Mouse (Mus musculus): ENCODE data around the gene Cct2.
A peak's percentile ranks its signal among the peaks of the same experiment; 100 is the strongest.
"Not testable (repeated sequence)": the region's sequence is repeated elsewhere in the genome, so short reads cannot be mapped to it uniquely, and the experiment has no call there.

Gene Cct2

DNA sequence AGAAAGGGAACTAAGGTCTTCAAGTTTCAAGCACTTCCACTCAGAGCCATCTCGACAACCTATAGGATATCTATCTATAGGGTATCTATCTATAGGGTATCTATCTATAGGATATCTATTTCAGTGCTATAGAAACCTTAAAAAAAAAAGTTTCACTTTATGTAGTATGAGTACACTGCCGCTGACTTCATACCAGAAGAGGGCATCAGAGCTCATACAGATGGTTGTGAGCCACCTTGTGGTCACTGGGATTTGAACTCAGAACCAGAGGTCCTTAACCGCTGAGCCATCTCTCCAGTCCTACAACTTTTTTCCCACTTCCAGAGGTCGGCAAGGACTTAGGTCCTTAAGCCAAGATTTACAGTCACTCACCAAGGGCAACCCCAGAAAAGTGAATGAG lies 7.9 kb downstream of the Cct2 start:
- no peak for DNase-seq (ENCODE audit: low read depth)

DNA sequence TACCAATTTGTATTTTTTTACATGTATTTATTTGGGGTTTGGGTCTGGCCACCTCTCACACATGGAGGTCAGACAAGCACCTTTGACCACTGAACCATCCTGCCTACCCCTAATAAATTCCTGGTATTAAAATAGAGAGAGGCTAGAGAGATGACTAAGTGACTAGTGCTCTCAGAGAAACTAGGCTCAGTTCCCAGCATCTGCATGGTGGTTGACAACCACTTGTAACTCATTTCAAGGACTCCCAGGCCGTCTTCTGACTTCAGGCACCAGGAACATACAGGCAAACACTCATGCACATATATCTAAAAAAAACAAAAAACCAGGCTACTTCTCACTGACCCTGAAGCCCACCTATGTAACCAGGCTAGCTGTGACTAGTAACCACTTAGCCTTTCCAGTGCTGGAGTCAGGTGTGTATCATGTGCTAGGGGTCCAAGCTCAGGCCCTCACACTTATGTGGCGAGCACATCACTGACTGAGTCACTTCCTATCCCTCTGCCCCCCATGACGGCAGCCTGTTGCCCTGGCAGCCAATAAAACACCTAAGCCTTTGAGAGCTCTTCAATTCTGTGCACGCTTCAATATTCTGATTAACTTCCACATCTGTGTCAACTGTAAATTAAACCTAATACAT lies 13.5 kb downstream of the Cct2 start:
- DNase-seq (ENCODE audit: low read depth): no peak

DNA sequence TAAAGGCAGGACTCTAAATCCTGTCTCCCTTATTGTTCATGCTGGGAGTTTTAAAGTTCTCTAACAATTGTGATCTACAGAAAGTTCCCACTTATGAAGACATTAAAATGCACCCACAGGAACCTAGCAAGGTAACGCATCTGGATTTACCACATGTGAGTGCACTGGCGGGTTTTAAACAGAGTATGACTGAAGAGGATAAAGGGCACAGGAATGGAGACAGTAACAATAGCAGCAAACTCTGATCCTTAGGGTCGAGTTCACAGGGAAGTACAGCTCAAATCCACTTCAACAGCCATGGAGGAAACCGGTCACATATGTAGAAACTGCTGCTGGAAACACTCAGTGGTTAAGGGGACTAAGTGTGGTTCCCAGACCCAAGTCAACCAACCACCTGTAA lies 14.4 kb downstream of the Cct2 start:
- DNase-seq (ENCODE audit: low read depth): no peak

DNA sequence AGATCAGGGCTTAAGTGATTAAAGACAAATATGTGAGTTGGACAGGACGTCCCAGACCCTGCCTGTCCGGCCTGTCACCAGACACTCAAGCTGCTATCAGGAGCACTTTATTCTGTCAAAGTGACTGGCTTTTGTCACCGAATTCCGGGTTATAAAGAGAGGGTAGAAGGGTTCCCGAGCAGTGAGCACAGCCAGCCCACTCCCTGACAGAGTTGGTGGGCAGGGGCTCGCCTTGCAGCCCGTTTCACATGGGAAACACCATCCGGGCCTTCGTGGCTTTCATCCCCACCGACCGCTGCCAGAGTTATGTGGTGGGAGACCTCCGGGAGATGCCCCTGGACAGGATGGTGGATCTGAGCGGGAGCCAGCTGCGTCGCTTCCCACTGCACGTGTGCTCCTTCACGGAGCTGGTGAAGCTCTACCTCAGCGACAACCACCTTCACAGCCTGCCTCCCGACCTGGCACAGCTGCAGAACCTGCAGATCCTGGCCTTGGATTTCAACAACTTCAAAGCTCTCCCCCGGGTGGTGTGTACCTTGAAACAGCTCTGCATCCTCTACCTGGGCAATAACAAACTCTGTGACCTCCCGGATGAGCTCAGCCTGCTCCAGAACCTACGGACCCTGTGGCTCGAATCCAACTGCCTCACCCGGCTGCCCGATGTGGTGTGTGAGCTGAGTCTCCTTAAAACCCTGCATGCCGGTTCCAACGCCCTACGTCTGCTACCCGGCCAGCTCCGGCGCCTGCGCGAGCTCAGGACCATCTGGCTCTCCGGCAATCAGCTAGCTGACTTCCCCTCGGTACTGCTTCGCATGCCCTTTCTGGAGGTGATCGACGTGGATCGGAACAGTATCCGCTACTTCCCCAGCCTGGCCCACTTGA lies 18.2 kb downstream of the Cct2 start, which contains the start of gene Lrrc10:
Gene Lrrc10 (plus strand): TSS at position 167 of the 882 bp plus-strand sequence.
- DNase-seq (ENCODE audit: low read depth): no peak

DNA sequence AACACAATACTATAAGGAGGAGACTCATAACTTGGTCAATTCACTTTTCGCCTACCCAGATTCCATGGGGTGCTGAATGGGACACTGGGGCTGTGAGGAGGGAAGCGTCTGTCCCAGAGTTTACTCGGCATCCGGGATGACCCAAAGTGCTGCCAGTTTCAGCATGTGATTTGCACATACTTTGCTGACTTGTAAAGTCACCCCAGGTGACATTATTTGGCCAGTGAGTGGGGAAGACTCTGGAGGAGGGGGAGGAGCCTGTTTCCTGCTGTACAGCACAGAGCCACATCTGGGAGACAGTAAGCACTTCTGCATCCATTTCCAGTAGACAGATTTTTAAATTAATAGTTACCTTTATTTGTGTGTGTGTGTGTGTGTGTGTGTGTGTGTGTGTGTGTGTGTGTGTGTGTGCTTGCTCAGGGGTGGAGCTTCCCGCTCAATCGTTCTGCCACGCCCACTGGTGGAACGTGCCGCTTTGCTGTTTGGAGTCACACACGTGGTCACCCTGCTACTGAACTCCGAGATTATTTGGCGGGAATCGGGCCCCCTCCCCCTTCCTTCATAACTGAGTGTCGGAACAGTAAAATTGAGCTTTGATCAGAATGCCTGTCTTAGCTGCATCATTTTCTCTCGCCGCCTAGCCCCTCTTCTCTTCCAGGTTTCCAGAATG lies 20.0 kb downstream of the Cct2 start:
- not testable (repeated sequence) for DNase-seq (ENCODE audit: low read depth)

DNA sequence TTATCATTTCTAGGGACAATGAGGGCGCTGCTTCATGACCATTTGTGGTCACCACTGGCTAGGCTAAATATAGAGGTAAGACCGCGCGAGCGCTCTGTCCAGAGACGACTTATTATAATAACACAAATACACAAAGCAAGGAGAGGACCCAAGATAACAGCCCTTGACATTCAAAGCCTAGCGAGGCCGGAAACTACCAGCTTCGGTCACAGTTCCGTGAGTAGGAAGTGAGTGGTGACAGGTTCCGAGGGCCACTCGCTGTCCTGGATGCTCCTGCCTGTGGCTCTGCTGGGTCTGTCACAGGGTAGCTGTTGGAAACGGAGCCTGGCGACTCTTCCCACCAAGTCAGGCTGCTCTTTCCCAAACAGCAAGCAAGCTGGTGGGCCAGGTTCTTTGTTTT lies 21.3 kb downstream of the Cct2 start:
- DNase-seq (ENCODE audit: low read depth): no peak

DNA sequence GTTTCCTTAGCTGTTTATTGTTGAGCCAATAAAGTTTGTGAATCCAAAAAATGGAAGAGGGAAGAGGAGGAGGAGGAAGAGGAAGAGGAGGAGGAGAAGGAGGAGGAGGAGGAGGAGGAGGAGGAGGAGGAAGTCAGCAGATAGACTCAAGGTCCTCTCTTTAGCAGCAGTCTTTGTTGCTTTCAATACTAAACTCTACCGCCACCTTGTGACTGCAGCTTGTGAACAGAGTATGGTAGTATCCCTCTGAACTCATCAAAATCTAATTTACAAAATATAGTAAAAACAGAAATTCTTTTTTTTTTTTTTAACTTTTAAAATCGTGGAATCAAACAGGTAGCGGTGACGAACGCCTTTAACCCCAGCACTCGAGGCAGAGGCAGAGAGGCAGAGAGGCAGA lies 23.3 kb downstream of the Cct2 start:
- peak; percentile 29 for DNase-seq (ENCODE audit: low read depth)

DNA sequence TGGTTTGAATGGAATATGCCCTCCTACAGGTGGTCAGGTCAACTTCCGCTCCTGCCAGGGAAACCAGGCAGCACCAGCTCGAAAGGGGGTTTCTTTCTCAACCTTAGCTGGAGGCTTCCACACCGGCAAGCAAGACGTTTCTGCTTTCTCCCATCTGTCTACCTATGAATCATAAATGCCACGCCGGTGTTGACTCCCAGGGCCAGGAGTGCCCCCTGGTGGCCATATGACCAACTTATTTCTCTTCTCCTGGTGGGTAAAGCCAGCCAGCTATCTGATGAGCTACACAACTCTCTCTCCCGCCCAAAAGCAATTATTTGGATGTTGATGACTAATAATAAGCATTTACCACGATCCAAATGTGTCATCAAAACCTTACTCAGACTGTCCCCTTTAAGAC lies 29.8 kb downstream of the Cct2 start:
- DNase-seq (ENCODE audit: low read depth): peak; percentile 85

DNA sequence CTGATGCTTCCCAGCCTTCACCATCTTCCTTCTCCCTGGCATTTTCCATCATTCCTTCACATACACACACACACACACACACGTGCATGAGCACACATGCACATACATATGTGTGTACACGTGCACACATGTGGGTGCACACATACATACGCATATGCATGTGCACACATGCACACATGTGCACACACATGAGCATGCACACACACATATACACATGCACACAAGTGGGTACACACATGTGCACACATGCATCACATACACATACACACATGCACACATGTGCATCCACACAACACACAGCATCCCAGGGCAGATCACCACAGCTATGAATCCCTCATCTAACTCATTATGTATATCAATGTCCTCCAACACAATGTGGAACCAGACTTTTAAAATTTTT lies 32.5 kb downstream of the Cct2 start:
- no peak for DNase-seq (ENCODE audit: low read depth)

DNA sequence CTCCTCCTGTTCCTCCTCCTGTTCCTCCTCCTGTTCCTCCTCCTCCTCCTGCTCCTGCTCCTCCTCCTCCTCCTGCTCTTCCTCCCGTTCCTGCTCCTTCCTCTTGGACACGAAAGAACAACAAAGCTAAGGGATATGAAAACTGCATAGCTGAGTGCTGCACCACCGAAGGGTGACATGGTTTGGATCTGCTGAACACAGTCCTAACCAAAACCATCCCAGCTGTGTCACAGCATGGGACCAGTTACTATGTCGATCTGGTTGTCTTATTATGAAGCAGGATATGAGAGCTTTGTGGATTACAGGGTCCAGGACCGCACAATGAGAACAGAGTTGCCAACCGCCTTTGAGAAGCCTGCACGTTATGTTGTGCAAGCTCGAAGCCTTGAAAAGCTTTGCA lies 37.4 kb downstream of the Cct2 start:
- no peak for DNase-seq (ENCODE audit: low read depth)

DNA sequence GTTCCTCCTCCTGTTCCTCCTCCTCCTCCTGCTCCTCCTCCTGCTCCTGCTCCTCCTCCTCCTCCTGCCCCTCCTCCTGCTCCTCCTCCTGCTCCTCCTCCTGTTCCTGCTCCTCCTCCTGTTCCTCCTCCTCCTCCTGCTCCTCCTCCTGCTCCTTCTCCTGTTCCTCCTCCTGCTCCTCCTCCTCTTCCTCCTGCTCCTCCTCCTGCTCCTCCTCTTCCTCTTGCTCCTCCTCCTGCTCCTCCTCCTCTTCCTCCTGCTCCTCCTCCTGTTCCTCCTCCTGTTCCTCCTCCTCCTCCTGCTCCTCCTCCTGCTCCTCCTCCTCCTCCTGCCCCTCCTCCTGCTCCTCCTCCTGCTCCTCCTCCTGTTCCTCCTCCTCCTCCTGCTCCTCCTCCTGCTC lies 37.8 kb downstream of the Cct2 start:
- not testable (repeated sequence) for DNase-seq (ENCODE audit: low read depth)

DNA sequence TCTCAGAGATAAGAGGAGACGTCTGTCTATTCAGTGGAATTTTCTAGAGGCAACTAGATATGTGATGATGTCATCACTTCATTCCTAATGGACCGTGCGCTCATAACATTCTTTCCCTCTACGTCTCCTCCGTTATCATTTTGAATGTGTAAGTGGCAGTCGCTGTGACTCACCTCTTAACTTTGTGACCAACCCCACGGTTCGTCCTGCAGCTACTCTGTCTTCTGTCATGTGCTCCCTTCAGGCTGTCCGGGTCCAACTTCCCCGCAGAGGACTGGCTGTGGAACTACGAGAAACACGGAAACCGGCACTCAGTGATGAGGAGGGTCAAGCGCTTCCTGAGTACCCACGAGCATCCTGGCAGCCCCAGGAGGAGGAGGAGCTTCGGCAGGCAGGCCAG lies 39.9 kb downstream of the Cct2 start:
- no peak for DNase-seq (ENCODE audit: low read depth)

DNA sequence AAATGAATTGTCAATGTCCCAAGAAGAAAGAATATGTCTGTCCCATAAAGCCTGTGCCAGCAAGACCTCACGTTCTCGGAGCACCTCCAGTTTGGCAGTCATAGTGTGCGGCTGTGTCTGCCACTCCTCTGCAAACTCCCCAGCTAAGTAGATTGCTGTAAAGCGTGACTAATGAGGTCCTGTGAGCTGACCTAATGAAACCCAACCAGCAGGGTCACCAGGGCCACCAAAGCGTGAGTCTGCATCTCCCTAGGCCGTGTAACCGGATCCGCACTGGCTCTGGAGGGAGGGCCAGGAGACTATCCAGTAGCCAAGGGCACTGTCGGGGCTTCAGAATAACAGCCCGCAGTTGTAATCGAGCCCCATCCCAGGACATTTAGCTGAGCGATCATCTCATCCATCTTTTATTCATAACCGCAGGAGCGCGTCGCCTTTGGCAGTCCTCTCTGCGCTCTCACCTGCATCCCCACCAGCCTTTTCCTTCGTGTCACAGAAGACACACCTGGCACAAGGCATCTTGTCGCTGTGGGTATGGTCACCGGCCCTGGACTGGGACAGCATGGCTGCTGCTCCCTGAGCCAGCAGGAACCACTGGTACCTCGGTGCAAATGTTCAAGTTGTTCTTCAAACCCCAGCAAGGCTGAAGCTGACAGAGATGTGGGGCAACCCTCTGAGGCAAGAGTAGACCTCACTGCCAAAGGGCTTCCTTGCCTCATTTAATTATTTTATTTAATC lies 42.4 kb downstream of the Cct2 start:
- DNase-seq (ENCODE audit: low read depth): no peak

DNA sequence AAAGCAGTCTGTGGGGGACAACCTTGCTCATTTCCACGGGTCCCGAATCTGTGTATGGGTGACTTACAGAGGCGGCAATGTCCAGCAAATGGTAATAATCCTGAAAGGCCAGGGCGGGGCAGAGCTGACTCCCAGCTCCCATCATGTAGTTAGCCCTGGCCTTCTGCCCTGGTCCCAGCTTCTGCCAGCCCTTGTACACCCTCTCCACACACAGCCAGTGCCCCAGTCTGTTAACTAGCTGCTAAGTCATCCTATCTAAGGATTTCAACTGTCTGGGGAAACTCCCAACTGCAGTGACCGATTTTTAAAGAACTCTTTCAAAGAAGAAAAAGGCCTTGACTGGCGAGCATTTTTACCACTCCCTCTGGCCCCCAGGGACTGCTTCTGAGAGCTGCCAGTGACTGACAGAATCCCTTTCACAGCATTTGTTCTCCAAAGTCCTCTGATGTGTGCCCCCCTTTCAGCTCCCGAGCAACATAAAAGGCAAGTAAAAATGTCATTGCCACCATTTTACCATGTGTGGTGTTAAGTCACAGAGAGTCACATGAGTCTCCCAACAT lies 45.3 kb downstream of the Cct2 start:
- DNase-seq (ENCODE audit: low read depth): no peak

DNA sequence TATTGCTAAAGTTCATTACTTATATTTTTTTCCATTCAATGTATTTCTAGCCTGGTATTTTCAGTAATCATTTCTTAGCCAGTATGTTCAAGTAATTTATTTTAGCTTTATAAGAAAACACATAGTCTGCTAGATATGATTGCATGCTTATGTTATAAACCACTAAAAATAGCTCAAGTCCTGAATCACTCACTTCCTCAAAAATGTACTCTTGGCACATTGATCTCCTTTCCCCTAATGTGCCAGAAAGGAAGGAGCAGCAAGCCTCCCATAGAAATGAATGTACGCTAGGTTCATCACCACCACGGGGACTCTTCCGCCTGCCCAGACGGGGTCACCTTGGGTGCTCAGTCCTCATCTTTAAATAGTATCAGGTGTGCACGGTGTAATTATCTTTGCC lies 49.0 kb downstream of the Cct2 start:
- no peak for DNase-seq (ENCODE audit: low read depth)

DNA sequence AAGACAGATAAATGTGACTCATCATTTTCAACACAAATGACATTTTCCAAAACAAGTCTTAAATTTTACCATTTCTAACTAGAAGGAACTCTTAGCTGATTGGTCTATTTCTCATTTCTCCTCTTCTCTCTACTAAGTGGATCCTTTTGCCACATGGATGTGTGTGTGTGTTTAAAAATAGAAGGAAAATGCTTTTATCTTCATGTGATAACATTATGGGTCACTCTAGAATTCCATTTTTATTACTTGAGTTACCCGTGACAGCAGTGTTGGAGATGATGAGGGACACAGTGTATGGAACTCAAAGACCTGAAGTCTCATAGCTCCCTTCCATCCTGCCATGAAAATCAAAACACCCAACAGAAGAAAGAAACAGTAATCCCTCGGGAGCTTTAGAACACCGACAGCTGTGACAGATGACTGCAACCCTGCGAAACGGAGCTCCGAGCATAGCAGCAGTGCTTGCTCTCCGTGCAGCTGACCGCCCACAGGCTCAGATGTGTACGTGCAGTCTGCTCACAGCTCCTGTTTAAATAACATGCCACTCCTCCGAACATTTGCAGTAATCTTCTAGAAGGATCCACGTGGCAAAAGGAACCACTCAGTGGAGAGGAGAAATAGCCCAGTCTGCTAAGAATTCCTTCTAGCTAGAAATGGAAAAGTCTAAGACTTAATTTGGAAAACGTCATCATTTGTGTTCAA lies 49.8 kb downstream of the Cct2 start:
- DNase-seq (ENCODE audit: low read depth): no peak

DNA sequence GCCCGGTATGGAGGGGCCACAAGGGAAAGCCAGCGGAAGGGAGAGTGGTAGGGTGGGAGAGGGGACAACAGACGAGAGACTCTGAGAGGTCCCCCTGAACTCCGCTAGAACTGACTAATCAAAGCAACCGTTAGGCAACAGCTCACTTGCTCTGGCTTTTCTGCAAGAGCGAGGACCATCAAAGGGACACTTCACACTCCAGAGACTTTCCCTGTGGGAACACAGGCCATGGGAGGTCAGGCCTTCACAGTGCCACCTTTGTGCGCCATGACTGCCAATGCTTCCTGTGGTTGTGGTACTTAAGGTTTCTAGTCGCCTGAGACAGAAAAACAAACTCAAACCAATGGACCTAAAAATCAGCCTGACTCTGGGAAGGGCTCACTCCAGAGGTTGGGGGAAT lies 52.6 kb downstream of the Cct2 start:
- DNase-seq (ENCODE audit: low read depth): no peak

DNA sequence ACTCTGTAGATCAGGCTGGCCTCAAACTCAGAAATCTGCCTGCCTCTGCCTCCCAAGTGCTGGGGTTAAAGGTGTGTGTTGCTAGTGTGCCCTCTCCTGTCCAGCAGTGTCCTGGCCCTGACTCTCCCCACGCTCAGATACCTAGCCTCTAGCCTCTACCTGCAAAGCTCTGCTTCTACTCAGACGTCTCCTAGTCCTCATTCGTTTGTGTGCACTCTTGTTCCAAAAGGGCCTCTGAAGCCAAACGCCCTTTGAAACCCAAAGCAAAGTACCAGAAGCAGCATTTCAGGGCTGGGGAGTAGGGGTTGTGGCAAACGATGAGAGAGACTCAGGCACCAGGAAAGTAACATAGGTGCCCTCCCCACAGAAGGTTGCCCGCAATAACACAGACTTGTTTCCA lies 53.9 kb downstream of the Cct2 start:
- DNase-seq (ENCODE audit: low read depth): no peak

DNA sequence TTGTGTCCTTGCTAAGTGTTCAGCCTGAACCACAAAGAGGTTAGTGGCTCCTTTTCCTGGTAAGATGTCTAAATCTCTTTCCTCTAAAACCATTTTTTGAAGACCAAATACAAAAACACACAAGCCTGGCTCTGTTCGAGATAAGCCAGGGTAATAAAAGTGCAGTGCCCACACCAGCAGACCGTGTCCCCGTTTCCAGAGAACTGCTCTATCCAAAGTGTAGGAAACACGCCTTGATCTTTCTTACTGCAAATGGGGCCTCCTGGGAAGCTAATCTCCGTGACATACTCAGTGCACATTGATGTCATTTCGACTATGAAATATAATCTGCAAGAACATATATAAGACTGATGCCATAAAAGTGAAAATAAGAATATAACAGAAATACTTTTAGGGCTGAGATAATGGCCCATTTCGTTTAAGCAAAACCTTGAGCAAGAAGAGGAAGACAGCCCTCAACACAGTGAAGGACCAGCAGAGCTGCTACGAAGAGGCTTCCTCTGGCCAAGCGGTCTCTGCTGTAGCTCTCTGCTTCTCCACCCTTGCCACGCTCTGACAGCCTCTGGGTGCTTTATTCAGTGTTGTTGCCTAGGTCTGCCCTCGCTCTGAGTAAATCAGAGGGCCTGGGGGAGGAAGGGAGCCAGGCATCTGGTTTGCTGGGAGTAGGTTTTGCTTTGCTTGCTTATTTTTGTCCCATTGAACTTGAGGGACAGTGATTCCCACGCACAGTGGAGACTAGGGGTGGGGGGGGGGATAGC lies 57.7 kb downstream of the Cct2 start:
- no peak for DNase-seq (ENCODE audit: low read depth)

DNA sequence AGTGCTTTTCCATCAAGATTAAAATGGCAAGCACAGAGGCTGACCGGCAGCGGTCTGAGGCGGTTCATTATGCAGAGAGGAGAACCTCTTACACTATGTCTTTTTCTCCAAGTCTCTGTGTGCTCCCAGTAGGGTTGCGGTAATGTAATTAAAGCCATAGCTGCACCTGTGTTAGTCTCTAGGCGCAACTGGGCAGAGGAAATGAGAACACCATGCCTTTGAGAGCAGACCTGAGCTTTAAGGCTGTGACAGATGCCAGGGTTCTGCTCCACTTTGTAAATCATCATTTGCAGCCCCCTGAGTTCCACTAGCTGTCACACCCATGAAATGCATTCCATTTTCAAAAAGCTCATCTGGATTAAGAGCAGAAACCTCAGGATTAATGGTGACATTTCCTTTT lies 58.9 kb downstream of the Cct2 start:
- no peak for DNase-seq (ENCODE audit: low read depth)

Data from induced T-regulatory cell, adult 2 months (primary cell).